Mouse (Mus musculus) stomach, embryonic 16.5 days (tissue): ENCODE measurements at regions not wholly inside any gene's neighbourhood (a gene's known extent, or its start where the extent isn't known, plus 50 kb on each side); places are given as distances from the start of the nearest gene placed in this dataset.
"Not testable (repeated sequence)": the region's sequence is repeated elsewhere in the genome, so short reads cannot be mapped to it uniquely, and the experiment has no call there.

Source experiments
- ATAC-seq: fragments of 200-750 bp; cut with Nextera tagmentation; 2 replicates; pipeline ENCODE4 v1.8.0; 2017; ENCODE audit warnings: moderate number of reproducible peaks, moderate TSS enrichment; ENCODE audit not compliant: insufficient read depth, low FRiP score
- H3K27ac ChIP-seq: fragments of 300-500 bp; sonication (generic); 2 replicates; pipeline ENCODE4 v1.5.1; 2014; ENCODE audit warnings: low read length
- H3K27me3 ChIP-seq: fragments of 300-500 bp; sonication (generic); 2 replicates; pipeline ENCODE4 v1.6.1; 2014; ENCODE audit warnings: low read length, control low read depth, mixed read lengths; ENCODE audit not compliant: control insufficient read depth, insufficient read depth
- H3K36me3 ChIP-seq: fragments of 300-500 bp; sonication (generic); 2 replicates; pipeline ENCODE4 v1.6.1; 2014; ENCODE audit warnings: low read length; ENCODE audit not compliant: control insufficient read depth, insufficient read depth
- H3K4me1 ChIP-seq: fragments of 300-500 bp; sonication (generic); 2 replicates; pipeline ENCODE4 v1.6.1; 2014; ENCODE audit warnings: low read length, control low read depth, mixed read lengths; ENCODE audit not compliant: control insufficient read depth, insufficient read depth
- H3K4me2 ChIP-seq: fragments of 300-500 bp; sonication (generic); 2 replicates; pipeline ENCODE4 v1.6.1; 2014; ENCODE audit warnings: low read depth, low read length, mixed read lengths
- H3K4me3 ChIP-seq: fragments of 300-500 bp; sonication (generic); replicated peaks from 2 replicates; pipeline ENCODE4 v1.5.1; 2014; ENCODE audit warnings: mild to moderate bottlenecking, low read length
- H3K9ac ChIP-seq: fragments of 300-500 bp; sonication (generic); 2 replicates; pipeline ENCODE4 v1.6.1; 2014; ENCODE audit warnings: low read length
- H3K9me3 ChIP-seq: fragments of 300-500 bp; sonication (generic); replicated peaks from 2 replicates; pipeline ENCODE4 v1.6.1; 2016; ENCODE audit warnings: low read length, control low read depth; ENCODE audit not compliant: control insufficient read depth
- WGBS: fragments of 180-500 bp; shearing (Covaris S2); extraction: QIAGEN DNeasy Blood & Tissue Kit; methylation state at CpG from one replicate; pipeline ENCODE4 v1.1.7; 2014; 5-methylcytosine and 5-hydroxymethylcytosine counted together

GRCm38 (mm10) chr3:17620398-17620797 is 327.8 kb upstream of the Cypt12 start:
- Histone ChIP-seq H3K9ac (no peak overlapping the region), H3K4me2 (no peak overlapping the region), H3K27me3 (no peaks in the 10 kb centered on the region), H3K9me3 (no peaks in the 10 kb centered on the region), H3K27ac (no peak overlapping the region), H3K36me3 (no peaks in the 10 kb centered on the region), H3K4me1 (no peaks in the 10 kb centered on the region), H3K4me3 (no peak overlapping the region)
- WGBS, result 77% methylated on average over 2 of the region's 2 CpGs
- no peak for ATAC-seq

GRCm38 (mm10) chr3:17632484-17632883 is 315.7 kb upstream of the Cypt12 start:
- WGBS, result 82% methylated on average over 3 of the region's 3 CpGs
- H3K4me1 ChIP-seq, result no peaks in the 10 kb centered on the region
- no peak overlapping the region for H3K9ac ChIP-seq
- H3K27ac ChIP-seq, result no peak overlapping the region
- no peak for ATAC-seq
- no peaks in the 10 kb centered on the region for H3K9me3 ChIP-seq
- H3K4me3 ChIP-seq, result no peak overlapping the region
- no peaks in the 10 kb centered on the region for H3K27me3 ChIP-seq
- H3K4me2 ChIP-seq, result no peak overlapping the region
- no peaks in the 10 kb centered on the region for H3K36me3 ChIP-seq

DNA sequence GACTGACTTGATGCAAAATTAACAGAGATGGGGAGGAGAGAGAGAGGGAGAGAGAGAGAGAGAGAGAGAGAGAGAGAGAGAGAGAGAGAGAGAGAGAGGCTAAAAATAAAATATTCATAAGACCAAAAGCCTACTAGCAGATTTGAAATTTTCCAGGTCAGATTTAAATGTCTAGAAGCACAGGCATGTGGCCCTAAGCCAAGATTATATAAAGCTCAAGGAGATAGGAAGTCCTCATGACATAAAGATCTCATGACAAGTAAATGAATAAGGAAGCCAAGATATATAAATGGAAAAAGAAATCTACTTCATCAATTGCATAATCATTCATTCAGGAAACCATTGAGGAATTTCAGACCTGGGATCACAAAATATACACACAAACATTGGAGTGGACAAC is 311.9 kb upstream of the Cypt12 start:
- H3K4me3 ChIP-seq, result no peak overlapping the region
- ATAC-seq, result no peak
- H3K27me3 ChIP-seq, result no peaks in the 10 kb centered on the region
- H3K4me2 ChIP-seq, result no peak overlapping the region
- H3K9me3 ChIP-seq, result no peaks in the 10 kb centered on the region
- H3K36me3 ChIP-seq, result no peaks in the 10 kb centered on the region
- H3K27ac ChIP-seq, result no peak overlapping the region
- H3K9ac ChIP-seq, result no peak overlapping the region
- no peaks in the 10 kb centered on the region for H3K4me1 ChIP-seq

DNA sequence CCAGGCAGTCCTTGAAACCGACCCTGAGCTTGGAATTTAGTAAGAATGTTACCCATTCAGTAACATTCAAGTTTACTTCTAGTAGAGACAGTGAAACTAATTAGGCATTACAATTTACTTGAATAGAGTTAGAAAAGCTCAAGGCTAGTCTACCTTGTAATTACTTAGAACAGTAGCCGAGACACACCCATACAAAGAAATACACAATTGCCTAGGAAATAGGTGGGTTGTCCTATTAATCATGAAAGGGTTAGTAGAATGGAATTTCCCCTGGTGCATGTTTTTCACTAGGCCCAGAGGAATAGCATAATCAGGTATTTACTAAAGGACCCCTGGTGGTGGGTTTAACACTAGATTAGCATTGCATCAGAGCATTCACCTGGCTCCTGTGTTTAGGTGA is 288.2 kb upstream of the Cypt12 start:
- not testable (repeated sequence) for H3K27ac ChIP-seq, H3K36me3 ChIP-seq, H3K4me1 ChIP-seq, H3K9ac ChIP-seq, ATAC-seq, H3K4me3 ChIP-seq, H3K9me3 ChIP-seq, H3K4me2 ChIP-seq, H3K27me3 ChIP-seq
- 82% methylated on average over 2 of the region's 2 CpGs for WGBS

DNA sequence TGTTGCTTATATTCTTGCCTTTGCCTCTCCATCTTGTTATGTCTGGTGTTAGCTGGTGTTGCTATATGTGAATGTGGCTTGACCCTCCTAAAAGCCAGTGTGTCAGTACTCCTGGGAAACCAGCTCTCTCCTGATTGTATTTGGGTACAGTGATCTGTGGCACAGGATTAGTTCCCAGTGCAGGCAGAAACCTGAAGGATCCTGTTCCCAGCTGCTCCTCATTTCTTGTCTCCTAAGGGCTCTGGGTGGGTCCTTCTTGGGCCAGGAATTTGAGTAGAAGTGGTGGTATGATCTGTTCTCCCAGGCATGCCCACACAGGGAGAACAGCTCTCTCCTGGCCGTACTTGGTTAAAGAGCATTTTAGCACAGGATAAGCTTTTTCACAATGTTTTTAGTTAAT is 286.2 kb upstream of the Cypt12 start:
- Histone ChIP-seq H3K27ac (no peak overlapping the region), H3K27me3 (no peaks in the 10 kb centered on the region), H3K4me2 (no peak overlapping the region), H3K4me1 (no peaks in the 10 kb centered on the region), H3K4me3 (no peak overlapping the region), H3K36me3 (no peaks in the 10 kb centered on the region), H3K9me3 (no peaks in the 10 kb centered on the region), H3K9ac (no peak overlapping the region)
- WGBS, result 81% methylated on average over 1 of the region's 1 CpGs
- no peak for ATAC-seq

- Histone ChIP-seq H3K4me1 (no peaks in the 10 kb centered on the region), H3K9ac (no peak overlapping the region), H3K9me3 (no peaks in the 10 kb centered on the region), H3K27ac (no peak overlapping the region), H3K4me3 (no peak overlapping the region), H3K4me2 (no peak overlapping the region), H3K36me3 (no peaks in the 10 kb centered on the region), H3K27me3 (no peaks in the 10 kb centered on the region)
- 68% methylated on average over 1 of the region's 1 CpGs for WGBS
- ATAC-seq, result no peak
These were observed 281.2 kb upstream of the Cypt12 start for GRCm38 (mm10) chr3:17667016-17667415.

GRCm38 (mm10) chr3:17668839-17669238 is 279.4 kb upstream of the Cypt12 start:
- H3K27ac ChIP-seq, result no peak overlapping the region
- H3K4me2 ChIP-seq, result no peak overlapping the region
- H3K27me3 ChIP-seq, result no peaks in the 10 kb centered on the region
- no peak overlapping the region for H3K9ac ChIP-seq
- no peak for ATAC-seq
- no peak overlapping the region for H3K4me3 ChIP-seq
- no peaks in the 10 kb centered on the region for H3K36me3 ChIP-seq
- WGBS, result 63% methylated on average over 2 of the region's 2 CpGs
- H3K4me1 ChIP-seq, result no peaks in the 10 kb centered on the region
- no peaks in the 10 kb centered on the region for H3K9me3 ChIP-seq
